Mouse (Mus musculus) MEL (cell line): ENCODE measurements around the gene Gsk3a. TPM values are rescaled to one million over a fixed set of nuclear protein-coding genes. Genes with fewer than 3 reads are reported as not detected.

Experiments used
- DNase-seq: peaks from one replicate; pipeline ENCODE4 v3.0.0; 2011; ENCODE audit warnings: low read depth, low spot score
- H3K27ac ChIP-seq: 2 replicates; pipeline ENCODE4 v1.5.1; 2012; ENCODE audit warnings: low read depth, mild to moderate bottlenecking, control low read depth, low read length, moderate library complexity; ENCODE audit not compliant: control insufficient read depth
- H3K27me3 ChIP-seq, 2 experiments: fragments of 150-350 bp in 1 of 2; sonication (generic) in 1 of 2; 2 replicates each; pipeline ENCODE4 v1.6.1; 2012; ENCODE audit warnings: low read length in 2 of 2, mild to moderate bottlenecking in 2 of 2, improper control_type of control experiment in 1 of 2, moderate library complexity in 1 of 2; ENCODE audit not compliant: insufficient read depth in 2 of 2, control insufficient read depth in 1 of 2
- H3K36me3 ChIP-seq, 2 experiments: 2 replicates each; pipeline ENCODE4 v1.6.1; 2012 to 2014; ENCODE audit warnings: low read length in 2 of 2, improper control_type of control experiment in 1 of 2, inconsistent platforms in 1 of 2, mild to moderate bottlenecking in 1 of 2; ENCODE audit not compliant: insufficient read depth in 2 of 2, control insufficient read depth in 1 of 2
- H3K4me1 ChIP-seq, 2 experiments: fragments of 150-350 bp in 1 of 2; sonication (generic) in 1 of 2; 2 replicates each; pipeline ENCODE4 v1.6.1; 2012; ENCODE audit warnings: low read length in 2 of 2, improper control_type of control experiment in 1 of 2, mild to moderate bottlenecking in 1 of 2; ENCODE audit not compliant: insufficient read depth in 2 of 2, control insufficient read depth in 1 of 2
- H3K4me3 ChIP-seq, 2 experiments: fragments of 150-350 bp in 1 of 2; sonication (generic) in 1 of 2; 2 replicates each; pipeline ENCODE4 v1.5.1; 2012; ENCODE audit warnings: low read depth in 2 of 2, low read length in 2 of 2, mild to moderate bottlenecking in 2 of 2, moderate library complexity in 2 of 2, control low read depth in 1 of 2, improper control_type of control experiment in 1 of 2; ENCODE audit not compliant: control insufficient read depth in 1 of 2, insufficient read depth in 1 of 2
- H3K79me2 ChIP-seq: 2 replicates; pipeline ENCODE4 v1.6.1; 2012; ENCODE audit warnings: mild to moderate bottlenecking, low read length, moderate library complexity; ENCODE audit not compliant: control insufficient read depth, poor library complexity, insufficient read depth
- H3K9ac ChIP-seq: 2 replicates; pipeline ENCODE4 v1.6.1; 2012; ENCODE audit warnings: low read depth, mild to moderate bottlenecking, control low read depth, low read length, moderate library complexity; ENCODE audit not compliant: control insufficient read depth, poor library complexity, severe bottlenecking
- H3K9me3 ChIP-seq: fragments of 150-350 bp; sonication (generic); replicated peaks from 2 replicates; pipeline ENCODE4 v1.6.1; 2012; ENCODE audit warnings: mild to moderate bottlenecking, low read length, improper control_type of control experiment, moderate library complexity; ENCODE audit not compliant: insufficient read depth
- CHD1 ChIP-seq: IDR thresholded peaks from 2 replicates; pipeline ENCODE4 v1.6.1; 2012; ENCODE audit warnings: low read depth, mild to moderate bottlenecking, inconsistent platforms, low read length, improper control_type of control experiment
- CHD2 ChIP-seq: IDR thresholded peaks from 2 replicates; pipeline ENCODE4 v1.6.1; 2011; ENCODE audit warnings: low read length, improper control_type of control experiment
- CTCF ChIP-seq, 3 experiments: IDR thresholded peaks in 2 of 3; conservative IDR thresholded peaks in 1 of 3; 2 replicates each; pipeline ENCODE4 v1.5.1; 2011 to 2012; ENCODE audit warnings: low read length in 3 of 3, low read depth in 2 of 3, mild to moderate bottlenecking in 2 of 3, improper control_type of control experiment in 1 of 3, inconsistent platforms in 1 of 3, mixed read lengths in 1 of 3, moderate library complexity in 1 of 3; ENCODE audit not compliant: control insufficient read depth in 1 of 3, insufficient read depth in 1 of 3, poor library complexity in 1 of 3, severe bottlenecking in 1 of 3
- E2F4 ChIP-seq: IDR thresholded peaks from 2 replicates; pipeline ENCODE4 v1.6.1; 2011; ENCODE audit warnings: low read depth, low read length, improper control_type of control experiment, borderline replicate concordance
- ELF1 ChIP-seq: IDR thresholded peaks from 2 replicates; pipeline ENCODE4 v1.6.1; 2014; ENCODE audit warnings: low read depth, mild to moderate bottlenecking, inconsistent platforms, low read length, improper control_type of control experiment, moderate library complexity
- EP300 ChIP-seq, 2 experiments: IDR thresholded peaks; 2 replicates each; pipeline ENCODE4 v1.6.1; 2011; ENCODE audit warnings: improper control_type of control experiment in 2 of 2, low read length in 2 of 2, low read depth in 1 of 2, mild to moderate bottlenecking in 1 of 2
- GABPA ChIP-seq: IDR thresholded peaks from 2 replicates; pipeline ENCODE4 v1.6.1; 2012; ENCODE audit warnings: low read depth, mild to moderate bottlenecking, inconsistent platforms, low read length, improper control_type of control experiment, moderate library complexity
- GATA1 ChIP-seq: IDR thresholded peaks from 2 replicates; pipeline ENCODE4 v1.6.1; 2011; ENCODE audit warnings: low read depth, low read length, improper control_type of control experiment
- HCFC1 ChIP-seq: IDR thresholded peaks from 2 replicates; pipeline ENCODE4 v1.6.1; 2012; ENCODE audit warnings: low read depth, mild to moderate bottlenecking, inconsistent platforms, low read length, improper control_type of control experiment, moderate library complexity
- JUND ChIP-seq: IDR thresholded peaks from 2 replicates; pipeline ENCODE4 v1.6.1; 2011; ENCODE audit warnings: low read depth, mild to moderate bottlenecking, improper control_type of control experiment, low read length
- MAFK ChIP-seq: IDR thresholded peaks from 2 replicates; pipeline ENCODE4 v1.6.1; 2011; ENCODE audit warnings: low read depth, mild to moderate bottlenecking, low read length, improper control_type of control experiment, borderline replicate concordance
- MAX ChIP-seq: IDR thresholded peaks from 2 replicates; pipeline ENCODE4 v1.6.1; 2011; ENCODE audit warnings: low read length, improper control_type of control experiment
- MXI1 ChIP-seq: IDR thresholded peaks from 2 replicates; pipeline ENCODE4 v1.6.1; 2011; ENCODE audit warnings: mild to moderate bottlenecking, low read depth, low read length, improper control_type of control experiment
- MYB ChIP-seq: IDR thresholded peaks from 2 replicates; pipeline ENCODE4 v1.6.1; 2011; ENCODE audit warnings: mild to moderate bottlenecking, low read depth, low read length, improper control_type of control experiment
- MYC ChIP-seq: IDR thresholded peaks from 2 replicates; pipeline ENCODE4 v1.6.1; 2011; ENCODE audit warnings: low read depth, mild to moderate bottlenecking, low read length, improper control_type of control experiment, moderate library complexity
- NELFE ChIP-seq: IDR thresholded peaks from 2 replicates; pipeline ENCODE4 v1.6.1; 2011; ENCODE audit warnings: low read depth, low read length, improper control_type of control experiment
- NRF1 ChIP-seq: IDR thresholded peaks from 2 replicates; pipeline ENCODE4 v1.6.1; 2014; ENCODE audit warnings: low read depth, mild to moderate bottlenecking, inconsistent platforms, low read length, improper control_type of control experiment, moderate library complexity; ENCODE audit not compliant: poor library complexity, insufficient read depth, severe bottlenecking
- POLR2A ChIP-seq, 2 experiments: IDR thresholded peaks; 2 replicates each; pipeline ENCODE4 v1.6.1; 2011 to 2012; ENCODE audit warnings: low read length in 2 of 2, mild to moderate bottlenecking in 2 of 2, control low read depth in 1 of 2, improper control_type of control experiment in 1 of 2, low read depth in 1 of 2, moderate library complexity in 1 of 2; ENCODE audit not compliant: control insufficient read depth in 1 of 2, insufficient read depth in 1 of 2, poor library complexity in 1 of 2
- POLR2AphosphoS2 ChIP-seq: IDR thresholded peaks from 2 replicates; pipeline ENCODE4 v1.6.1; 2011; ENCODE audit warnings: low read length, improper control_type of control experiment
- POLR2AphosphoS5 ChIP-seq: IDR thresholded peaks from 2 replicates; pipeline ENCODE4 v1.6.1; 2012; ENCODE audit warnings: low read depth, borderline replicate concordance, mild to moderate bottlenecking, inconsistent platforms, low read length, moderate library complexity, mixed read lengths
- RAD21 ChIP-seq: IDR thresholded peaks from 2 replicates; pipeline ENCODE4 v1.6.1; 2011; ENCODE audit warnings: mild to moderate bottlenecking, low read depth, low read length, improper control_type of control experiment
- RCOR1 ChIP-seq: IDR thresholded peaks from 2 replicates; pipeline ENCODE4 v1.6.1; 2012; ENCODE audit warnings: low read depth, mild to moderate bottlenecking, inconsistent platforms, low read length, improper control_type of control experiment
- SIN3A ChIP-seq: IDR thresholded peaks from 2 replicates; pipeline ENCODE4 v1.6.1; 2012; ENCODE audit warnings: low read length, improper control_type of control experiment, inconsistent platforms
- TAL1 ChIP-seq: IDR thresholded peaks from 2 replicates; pipeline ENCODE4 v1.6.1; 2012; ENCODE audit warnings: mild to moderate bottlenecking, inconsistent platforms, low read length, moderate library complexity, mixed read lengths
- TBP ChIP-seq: IDR thresholded peaks from 2 replicates; pipeline ENCODE4 v1.8.0; 2011; ENCODE audit warnings: low read depth, low read length, improper control_type of control experiment
- TCF12 ChIP-seq: IDR thresholded peaks from 2 replicates; pipeline ENCODE4 v1.6.1; 2014; ENCODE audit warnings: low read depth, mild to moderate bottlenecking, inconsistent platforms, low read length, improper control_type of control experiment, moderate library complexity
- USF1 ChIP-seq: IDR thresholded peaks from 2 replicates; pipeline ENCODE4 v1.6.1; 2014; ENCODE audit warnings: low read depth, mild to moderate bottlenecking, inconsistent platforms, low read length, improper control_type of control experiment, moderate library complexity
- USF2 ChIP-seq, 2 experiments: IDR thresholded peaks; 2 replicates each; pipeline ENCODE4 v1.6.1; 2011 to 2012; ENCODE audit warnings: improper control_type of control experiment in 2 of 2, low read length in 2 of 2, borderline replicate concordance in 1 of 2, inconsistent platforms in 1 of 2, low read depth in 1 of 2, mild to moderate bottlenecking in 1 of 2; ENCODE audit not compliant: insufficient read depth in 1 of 2
- ZC3H11A ChIP-seq: IDR thresholded peaks from 2 replicates; pipeline ENCODE4 v1.6.1; 2012; ENCODE audit warnings: low read depth, mild to moderate bottlenecking, inconsistent platforms, low read length, improper control_type of control experiment
- ZMIZ1 ChIP-seq: IDR thresholded peaks from 2 replicates; pipeline ENCODE4 v1.6.1; 2012; ENCODE audit warnings: low read depth, mild to moderate bottlenecking, inconsistent platforms, low read length, improper control_type of control experiment, moderate library complexity
- polyA plus RNA-seq, 2 experiments: library from polyadenylated mRNA; stranded (reverse) in 1 of 2; unstranded in 1 of 2; fragments of >175 nt in 1 of 2; fragments of >200 nt in 1 of 2; gene quantifications; 2 replicates each; pipeline versions ENCODE4 v1.2.1 to v1.2.4; 2012; ENCODE audit warnings: low replicate concordance in 2 of 2, low read depth in 1 of 2; ENCODE audit not compliant: insufficient read length in 2 of 2, insufficient read depth in 1 of 2, missing spikeins in 1 of 2
- total RNA-seq: library from RNA; depleted of rRNA; stranded (reverse); fragments of 300-350 nt; gene quantifications from 2 replicates; pipeline ENCODE4 v1.2.3, GENCODE M21; 2012

Gene Gsk3a
- total and polyA plus RNA-seq, 3 experiments = 59.8 to 149 (median 86.6) TPM

- TF ChIP-seq CHD1 (peak; percentile 97; the same call in 1 of the 2 replicates), SIN3A (peak; percentile 75), TCF12 (0 out of 2 replicates have a peak, but pooled peaks have one; percentile 29), TAL1 (no peak), GATA1 (no peak), POLR2A (IDR thresholded peaks at IDR 0.05; ENCODE audit: control insufficient read depth in 1 of 2, insufficient read depth in 1 of 2, low read depth in 1 of 2, low read length in 2 of 2, poor library complexity in 1 of 2) (peak in 1 of 2 experiments; percentile 7; a peak in 2 of 4 replicates), USF2 (IDR thresholded peaks at IDR 0.05; ENCODE audit: borderline replicate concordance in 1 of 2, insufficient read depth in 1 of 2, low read depth in 1 of 2, low read length in 2 of 2) (no peak), ZMIZ1 (no peak; the same call in 1 of the 2 replicates), GABPA (no peak), JUND (no peak), MXI1 (peak; percentile 94), MAX (peak; percentile 95), NELFE (no peak), EP300 (IDR thresholded peaks at IDR 0.05; ENCODE audit: low read depth in 1 of 2, low read length in 2 of 2) (no peak; a peak in 1 of 4 replicates), ZC3H11A (no peak), TBP (no peak), CTCF (IDR thresholded peaks at IDR 0.05 in 2 of 3, conservative IDR thresholded peaks at IDR 0.05 in 1 of 3; ENCODE audit: control insufficient read depth in 1 of 3, insufficient read depth in 1 of 3, low read depth in 2 of 3, low read length in 3 of 3, poor library complexity in 1 of 3, severe bottlenecking in 1 of 3) (no peak), HCFC1 (no peak), USF1 (peak; percentile 79), POLR2AphosphoS2 (no peak; the same call in 1 of the 2 replicates), RCOR1 (no peak), MYB (no peak)
Measured at GRCm38 (mm10) chr7:25220457-25221101, 17.1 kb downstream of the Gsk3a start, which contains the start of gene Dedd2 (continued).

- Histone ChIP-seq H3K4me1 (peaks cover 0 to 21% of the 10 kb centered on the region in 2 experiments; a peak in 3 of 4 replicates), H3K9ac (peak overlapping the region; percentile 82), H3K9me3 (no peaks in the 10 kb centered on the region), H3K79me2 (peaks cover 37% of the 10 kb centered on the region), H3K27me3 (no peaks in the 10 kb centered on the region), H3K27ac (peak overlapping the region; percentile 95), H3K36me3 (peaks cover 3 to 21% of the 10 kb centered on the region in 2 experiments; a peak in 2 of 4 replicates), H3K4me3 (peak overlapping the region; percentile 75 to 87)
- DNase-seq = peak; percentile 98
- TF ChIP-seq GATA1 (no peak), ELF1 (peak; percentile 60), CHD2 (no peak), USF2 (IDR thresholded peaks at IDR 0.05; ENCODE audit: borderline replicate concordance in 1 of 2, insufficient read depth in 1 of 2, low read depth in 1 of 2, low read length in 2 of 2) (no peak), MAFK (no peak), E2F4 (no peak), EP300 (IDR thresholded peaks at IDR 0.05; ENCODE audit: low read depth in 1 of 2, low read length in 2 of 2) (peak in 1 of 2 experiments; percentile 12; a peak in 2 of 4 replicates), HCFC1 (peak; percentile 71), GABPA (no peak), POLR2AphosphoS5 (no peak; the same call in 1 of the 2 replicates), NRF1 (peak; percentile 97), TCF12 (no peak; the same call in 1 of the 2 replicates), JUND (no peak), CHD1 (no peak), MYC (no peak), USF1 (no peak; the same call in none of the 2 replicates), TBP (peak; percentile 87), SIN3A (peak; percentile 65), POLR2A (IDR thresholded peaks at IDR 0.05; ENCODE audit: control insufficient read depth in 1 of 2, insufficient read depth in 1 of 2, low read depth in 1 of 2, low read length in 2 of 2, poor library complexity in 1 of 2) (peak; percentile 65 to 94; a peak in 3 of 4 replicates), MYB (no peak), CTCF (IDR thresholded peaks at IDR 0.05 in 2 of 3, conservative IDR thresholded peaks at IDR 0.05 in 1 of 3; ENCODE audit: control insufficient read depth in 1 of 3, insufficient read depth in 1 of 3, low read depth in 2 of 3, low read length in 3 of 3, poor library complexity in 1 of 3, severe bottlenecking in 1 of 3) (no peak), RAD21 (no peak)
Measured at GRCm38 (mm10) chr7:25219756-25220456, 17.7 kb downstream of the Gsk3a start.
